Mouse (Mus musculus) CD4-positive, CD25-positive, alpha-beta regulatory T cell, adult 9 weeks (primary cell): ENCODE results near the gene Xylt2. TPM values are rescaled to one million over a fixed set of nuclear protein-coding genes. Genes with fewer than 3 reads are reported as not detected.

ENCODE experiments used
- polyA plus RNA-seq: library from polyadenylated mRNA; unstranded; fragments of 100-300 nt; shearing (Covaris generic); gene quantifications from one replicate; pipeline ENCODE4 v1.2.1, GENCODE M21; 2017

Gene Xylt2
- polyA plus RNA-seq = 15.8 TPM

GRCm38 (mm10) chr11:94676754-94677606 is at the start of gene Xylt2:
Gene Xylt2 (minus strand): TSS chr11:94677515.

GRCm38 (mm10) chr11:94704472-94704871 is 27.2 kb upstream of the Xylt2 start, which contains the start of gene Gm11541:
Gene Gm11541 (minus strand): TSS chr11:94704499.

GRCm38 (mm10) chr11:94653663-94654436 is 23.5 kb downstream of the Xylt2 start, which contains the start of the genes Mrpl27 and Eme1:
Gene Mrpl27 (plus strand): TSS chr11:94653767.
Gene Eme1 (minus strand): TSS chr11:94653964.

GRCm38 (mm10) chr11:94629199-94629883 is 48.0 kb downstream of the Xylt2 start, which contains the start of gene Lrrc59:
Gene Lrrc59 (plus strand): TSS chr11:94629767.

Other genes starting within 250 kb of the Xylt2 start
- gene Cacna1g, start 203.3 kb downstream of the Xylt2 start, polyA plus RNA-seq = not detected
- gene Spata20, start 191.3 kb downstream of the Xylt2 start, polyA plus RNA-seq = not detected
- not detected for gene Epn3, start 177.5 kb downstream of the Xylt2 start, polyA plus RNA-seq
- 0.78 TPM for gene Mycbpap, start 155.8 kb downstream of the Xylt2 start, polyA plus RNA-seq
- gene Rsad1, start 128.3 kb downstream of the Xylt2 start, polyA plus RNA-seq = 3.1 TPM
- not detected for gene Chad, start 112.5 kb downstream of the Xylt2 start, polyA plus RNA-seq
- 7.7 TPM for gene Acsf2, start 75.6 kb downstream of the Xylt2 start, polyA plus RNA-seq
- gene Lrrc59, start 47.7 kb downstream of the Xylt2 start, polyA plus RNA-seq = 9.3 TPM
- gene Mrpl27, start 23.7 kb downstream of the Xylt2 start, polyA plus RNA-seq = 69.6 TPM
- gene Eme1, start 23.6 kb downstream of the Xylt2 start, polyA plus RNA-seq = 1.5 TPM
- gene Gm11541, start 27.0 kb upstream of the Xylt2 start, polyA plus RNA-seq = not detected
- gene Cdc34b, start 64.3 kb upstream of the Xylt2 start, polyA plus RNA-seq = not detected
- gene Tmem92, start 105.2 kb upstream of the Xylt2 start, polyA plus RNA-seq = not detected